Mouse (Mus musculus) skeletal muscle tissue, adult 2 months (tissue): ENCODE data around the gene Ltk.
A peak's percentile ranks its signal among the peaks of the same experiment; 100 is the strongest.

Experiments
- DNase-seq: peaks from one replicate; pipeline ENCODE4 v3.0.0-alpha.2; 2012; ENCODE audit warnings: low read depth, low spot score

Gene Ltk

DNA sequence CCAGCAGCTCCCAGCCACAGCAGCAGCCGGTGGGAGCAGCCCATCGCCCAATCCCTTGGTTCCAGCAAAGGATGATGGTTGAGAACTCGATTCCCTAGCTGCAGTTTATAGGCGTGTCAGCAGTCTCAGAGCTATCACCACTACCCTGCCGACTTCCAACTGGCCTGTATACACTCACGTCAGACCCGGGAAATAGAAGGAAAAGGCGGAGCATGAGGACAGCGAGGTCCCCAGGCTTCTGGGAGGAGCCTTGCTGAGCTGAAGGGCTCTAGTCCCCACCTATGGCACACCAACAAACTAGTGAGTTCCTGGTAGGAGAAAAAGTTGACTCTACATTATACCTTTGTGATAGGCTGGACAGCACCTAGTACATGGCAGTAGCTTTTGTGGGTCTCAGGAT is at the start of gene Ltk:
Gene Ltk (minus strand): TSS at position 181 of the 400 bp plus-strand sequence.
- no peak for DNase-seq

- DNase-seq = no peak
Observed at GRCm38 (mm10) chr2:119808881-119809280, 48.6 kb upstream of the Ltk start.

- no peak for DNase-seq
Observed at GRCm38 (mm10) chr2:119808438-119808837, 48.2 kb upstream of the Ltk start.

- DNase-seq = no peak
Observed at GRCm38 (mm10) chr2:119805536-119805935, 45.3 kb upstream of the Ltk start.

DNA sequence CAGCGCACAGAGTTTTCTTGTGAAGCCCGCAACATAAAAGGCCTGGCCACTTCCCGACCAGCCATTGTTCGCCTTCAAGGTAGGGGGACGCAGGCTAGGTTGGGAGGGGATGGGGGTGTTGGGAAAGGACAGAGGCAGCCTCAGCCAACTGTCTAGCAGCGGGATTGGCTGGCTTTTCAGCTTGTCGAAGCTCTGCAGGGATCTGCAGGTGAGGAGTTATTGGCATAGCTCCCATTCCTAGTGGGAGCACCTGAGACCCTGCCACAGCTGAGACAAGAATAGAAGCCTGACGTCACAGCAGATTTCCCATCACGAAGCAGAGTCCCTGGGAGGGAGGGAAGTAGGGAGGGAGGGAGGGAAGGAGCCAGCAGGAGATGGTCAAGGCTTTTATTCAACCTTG is 44.5 kb upstream of the Ltk start:
- DNase-seq = no peak

DNA sequence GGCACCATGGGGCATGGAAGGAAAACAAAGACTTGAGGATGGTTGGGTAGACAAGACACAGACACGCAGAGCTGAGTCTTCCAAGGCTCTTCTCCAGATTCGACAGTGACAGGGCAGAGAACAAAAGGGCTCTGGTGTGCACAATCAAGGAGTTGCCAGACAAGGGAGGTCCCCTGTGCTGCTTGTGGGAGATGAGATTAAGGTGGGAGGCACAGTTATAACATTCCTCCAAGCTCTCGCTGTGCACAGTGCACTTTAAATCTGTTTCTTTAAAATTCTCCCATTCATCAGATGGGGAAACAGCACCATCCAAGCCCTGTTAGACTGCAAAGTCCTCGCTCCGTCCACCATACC is 44.0 kb upstream of the Ltk start:
- DNase-seq = no peak

DNA sequence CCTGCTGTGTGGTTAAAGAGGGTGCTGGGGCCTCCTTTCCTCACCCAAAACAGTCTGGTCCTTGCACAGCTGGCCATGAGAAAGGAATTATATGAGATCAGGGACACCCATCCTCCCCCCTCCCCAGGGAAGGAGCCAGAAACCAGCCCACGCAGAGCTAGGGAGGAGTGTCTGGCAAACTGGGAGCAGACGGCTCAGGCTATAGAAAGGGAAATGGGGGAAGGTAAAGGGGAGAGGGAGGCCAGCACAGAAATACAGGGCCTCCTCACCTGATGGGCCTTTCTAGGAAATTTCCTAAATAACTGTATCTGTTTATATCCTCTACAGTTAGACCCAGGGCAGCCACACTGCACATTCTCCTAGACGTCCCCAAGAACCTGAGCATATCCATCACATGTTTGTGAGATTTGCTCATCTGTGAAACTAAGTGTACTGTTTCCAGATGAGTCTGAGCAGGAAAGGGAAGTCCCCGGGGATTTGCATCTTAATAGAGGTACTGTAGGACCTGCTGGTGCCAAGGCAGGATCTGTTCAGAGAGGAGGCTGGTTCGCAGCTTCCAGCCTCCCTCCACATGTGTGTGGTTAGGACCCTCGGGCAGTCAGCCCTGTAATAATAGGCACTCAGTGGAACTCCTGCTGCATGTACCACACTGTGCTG is 43.5 kb upstream of the Ltk start:
- no peak for DNase-seq

GRCm38 (mm10) chr2:119802767-119803617 is 42.8 kb upstream of the Ltk start:
- no peak for DNase-seq

GRCm38 (mm10) chr2:119800876-119801846 is 40.9 kb upstream of the Ltk start:
- no peak for DNase-seq

DNA sequence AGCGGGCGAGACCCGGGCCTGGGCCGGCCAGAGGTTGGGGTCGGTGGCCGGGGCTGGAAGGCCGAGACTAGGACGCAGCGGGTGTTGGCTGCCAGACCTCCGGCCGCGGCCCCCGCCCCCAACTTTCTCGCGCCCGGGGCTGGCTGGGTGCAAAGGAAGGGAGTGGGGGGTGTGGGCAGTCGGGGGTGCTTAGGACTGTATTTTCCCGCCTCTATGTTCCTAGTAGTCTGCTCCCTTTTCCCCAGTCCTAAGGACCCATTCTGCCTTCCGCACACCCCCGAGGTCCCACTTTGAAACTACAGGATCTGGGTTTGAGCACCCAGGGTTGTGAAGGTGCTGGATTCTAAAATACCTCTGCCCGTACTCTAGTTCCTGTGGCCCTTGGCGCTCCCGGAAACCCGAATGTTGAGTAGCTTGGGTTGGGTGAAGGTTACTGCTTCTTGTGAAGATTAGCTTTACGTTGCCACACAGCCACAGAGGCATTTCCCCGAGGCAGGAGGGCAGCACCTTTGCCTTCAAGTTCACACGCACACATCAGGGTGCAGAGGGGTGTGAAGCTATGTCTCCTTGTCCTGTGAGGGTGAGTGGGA is 39.8 kb upstream of the Ltk start:
- no peak for DNase-seq

GRCm38 (mm10) chr2:119799181-119799960 is 39.1 kb upstream of the Ltk start:
- no peak for DNase-seq

GRCm38 (mm10) chr2:119798246-119798927 is 38.2 kb upstream of the Ltk start:
- DNase-seq = peak; percentile 22

GRCm38 (mm10) chr2:119797279-119797783 is 37.1 kb upstream of the Ltk start, which contains the start of gene Tyro3:
Gene Tyro3 (plus strand): TSS chr2:119797733.
- DNase-seq = no peak

- DNase-seq = no peak
Observed at GRCm38 (mm10) chr2:119789996-119790395, 29.8 kb upstream of the Ltk start.

GRCm38 (mm10) chr2:119787206-119787883 is 27.1 kb upstream of the Ltk start, which contains the start of gene Rpap1:
Gene Rpap1 (minus strand): TSS chr2:119787537.
- DNase-seq = peak; percentile 61

DNA sequence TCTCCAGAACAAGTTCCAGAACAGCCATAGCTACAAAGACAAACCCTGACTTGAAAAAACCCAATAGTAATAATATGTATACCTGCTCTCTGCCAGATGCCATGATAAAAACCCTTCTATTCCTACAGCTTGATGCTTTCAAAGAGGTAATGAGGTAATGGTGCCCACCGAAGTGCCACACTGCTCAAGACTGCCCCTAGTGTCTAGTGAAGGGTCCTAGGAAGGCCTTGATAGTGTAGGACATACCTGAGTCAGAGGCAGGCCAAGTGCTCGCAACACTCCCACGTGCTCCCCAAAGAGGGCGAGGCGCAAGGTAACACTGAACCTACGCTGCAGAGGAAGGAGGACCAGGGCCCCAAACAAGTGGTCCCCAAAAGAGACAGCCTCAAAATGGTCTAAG is 7.0 kb upstream of the Ltk start:
- no peak for DNase-seq

GRCm38 (mm10) chr2:119763924-119764323 is 3.7 kb upstream of the Ltk start:
- no peak for DNase-seq

DNA sequence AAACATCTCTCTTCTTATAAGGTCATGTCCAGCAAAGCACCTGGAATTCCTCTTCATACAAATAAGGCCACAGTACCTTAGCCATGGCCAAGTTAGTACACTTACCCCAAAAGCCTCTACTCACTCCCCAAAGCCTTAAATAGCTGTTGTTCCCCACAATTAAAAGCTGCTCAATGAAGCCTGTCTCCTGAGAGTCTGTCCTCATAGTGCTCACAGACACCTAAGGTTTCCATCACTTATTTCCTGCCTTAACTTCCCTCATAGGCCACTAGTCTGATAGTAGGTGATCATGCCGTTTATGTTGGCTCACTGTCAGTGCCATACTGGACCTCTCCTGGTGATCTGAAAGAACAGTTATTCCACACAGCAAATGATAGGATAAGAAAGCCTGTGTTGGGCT is 2.0 kb upstream of the Ltk start:
- DNase-seq = no peak
